10 mouse cellular contexts compared by ENCODE assay signal in the genomic region with DNA sequence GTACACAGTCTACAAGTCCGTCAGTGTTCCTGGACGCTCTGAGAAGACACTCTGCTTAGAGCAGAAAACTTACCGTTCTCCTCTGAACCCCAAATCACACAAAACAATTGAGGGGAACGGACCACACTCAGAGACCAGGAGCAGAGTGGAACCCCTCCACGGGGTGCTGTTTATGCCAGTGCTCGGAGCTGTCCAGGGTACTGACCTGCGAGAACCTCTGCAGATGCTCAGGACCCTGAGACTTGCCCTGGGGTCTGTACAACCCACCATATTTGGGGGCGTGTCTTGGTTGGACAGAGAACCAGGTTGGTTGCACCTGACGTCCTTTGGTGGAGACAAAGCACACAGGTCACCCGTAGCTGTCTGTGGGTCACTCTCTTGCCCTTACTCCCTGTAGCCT.
DNase-seq lines count a peak whose midpoint lies in the region; ATAC-seq and TF ChIP-seq lines count a peak whose summit lies in the region.
"Had no signal": no experiment of that assay in that cellular context is flagged by ENCODE, and none has a peak within 500 bp of the region (broad histone marks: within the 10 kb centered on the region; RNA-seq: fewer than 3 reads in every experiment).

No protein-coding gene starts in this region.

- no peak overlapping the region for H3K27ac ChIP-seq in intestine, embryonic 14.5 days (ENCODE audit: low read depth)
- no peak overlapping the region for H3K27ac ChIP-seq in intestine, embryonic 16.5 days (ENCODE audit: low read length)
- H3K27ac ChIP-seq in MEL (ENCODE audit: control insufficient read depth, low read depth, low read length): no peak overlapping the region
- H3K27ac ChIP-seq in midbrain, embryonic 14.5 days (replicated peaks; ENCODE audit: low read depth, low read length): peak overlapping the region; percentile 46; the same call in 1 of the 2 replicates
- H3K27ac ChIP-seq in left cerebral cortex, adult 2 months: no peak overlapping the region
- H3K27ac ChIP-seq: heart, adult 2 months; macrophage had no signal

- H3K4me3 ChIP-seq in intestine, embryonic 14.5 days (ENCODE audit: low read depth, low read length): no peak overlapping the region
- H3K4me3 ChIP-seq in intestine, embryonic 16.5 days (ENCODE audit: low read length): no peak overlapping the region
- H3K4me3 ChIP-seq in MEL (ENCODE audit: control insufficient read depth in 1 of 2, insufficient read depth in 1 of 2, low read depth in 2 of 2, low read length in 2 of 2): no peak overlapping the region
- no peak overlapping the region for H3K4me3 ChIP-seq in midbrain, embryonic 14.5 days (replicated peaks; ENCODE audit: low read depth, low read length)
- H3K4me3 ChIP-seq in left cerebral cortex, adult 2 months: no peak overlapping the region
- H3K4me3 ChIP-seq: heart, adult 2 months had no signal

- no peaks in the 10 kb centered on the region for H3K27me3 ChIP-seq in intestine, embryonic 14.5 days (replicated peaks; ENCODE audit: control insufficient read depth, insufficient read depth, low read length)
- no peaks in the 10 kb centered on the region for H3K27me3 ChIP-seq in intestine, embryonic 16.5 days (replicated peaks; ENCODE audit: control insufficient read depth, insufficient read depth, low read length)
- H3K27me3 ChIP-seq in MEL (ENCODE audit: control insufficient read depth in 1 of 2, insufficient read depth in 2 of 2, low read length in 2 of 2): no peaks in the 10 kb centered on the region
- no peaks in the 10 kb centered on the region for H3K27me3 ChIP-seq in midbrain, embryonic 14.5 days (ENCODE audit: control insufficient read depth, insufficient read depth, low read length)

- TF ChIP-seq EP300 in MEL (IDR thresholded peaks at IDR 0.05; ENCODE audit: low read depth in 1 of 2, low read length in 2 of 2): no peak

- TF ChIP-seq CTCF in MEL (IDR thresholded peaks at IDR 0.05 in 2 of 3, conservative IDR thresholded peaks at IDR 0.05 in 1 of 3; ENCODE audit: control insufficient read depth in 1 of 3, insufficient read depth in 1 of 3, low read depth in 2 of 3, low read length in 3 of 3, poor library complexity in 1 of 3, severe bottlenecking in 1 of 3): no peak
- TF ChIP-seq CTCF in left cerebral cortex, adult 2 months (IDR thresholded peaks at IDR 0.05): no peak

- TF ChIP-seq RAD21 in MEL (IDR thresholded peaks at IDR 0.05; ENCODE audit: low read depth, low read length): no peak

- H3K36me3 ChIP-seq in intestine, embryonic 14.5 days (ENCODE audit: control insufficient read depth, insufficient read depth, low read length): no peaks in the 10 kb centered on the region
- H3K36me3 ChIP-seq in intestine, embryonic 16.5 days (ENCODE audit: control insufficient read depth, insufficient read depth, low read length): no peaks in the 10 kb centered on the region
- no peaks in the 10 kb centered on the region for H3K36me3 ChIP-seq in MEL (ENCODE audit: control insufficient read depth in 1 of 2, insufficient read depth in 2 of 2, low read length in 2 of 2)
- no peaks in the 10 kb centered on the region for H3K36me3 ChIP-seq in midbrain, embryonic 14.5 days (ENCODE audit: control insufficient read depth, insufficient read depth, low read length)

- 43% methylated on average over 10 of the region's 10 CpGs for WGBS in intestine, embryonic 14.5 days
- WGBS in intestine, embryonic 16.5 days: 37% methylated on average over 10 of the region's 10 CpGs
- WGBS in midbrain, embryonic 14.5 days: 53% methylated on average over 10 of the region's 10 CpGs

- H3K4me2 ChIP-seq in intestine, embryonic 14.5 days (ENCODE audit: low read length): no peak overlapping the region
- no peak overlapping the region for H3K4me2 ChIP-seq in intestine, embryonic 16.5 days (ENCODE audit: low read depth, low read length)
- no peak overlapping the region for H3K4me2 ChIP-seq in midbrain, embryonic 14.5 days (ENCODE audit: low read length)

- intact Hi-C loops in left cerebral cortex, adult 2 months (cut with DNase I): no loop called here

- H3K9ac ChIP-seq in intestine, embryonic 14.5 days (ENCODE audit: low read length): no peak overlapping the region
- no peak overlapping the region for H3K9ac ChIP-seq in intestine, embryonic 16.5 days (ENCODE audit: low read depth, low read length)
- no peak overlapping the region for H3K9ac ChIP-seq in MEL (ENCODE audit: control insufficient read depth, low read depth, low read length, poor library complexity, severe bottlenecking)
- no peak overlapping the region for H3K9ac ChIP-seq in midbrain, embryonic 14.5 days (replicated peaks; ENCODE audit: low read length)

- DNase-seq in intestine, embryonic 14.5 days (ENCODE audit: low spot score): peak; percentile 84
- DNase-seq in MEL (ENCODE audit: low read depth, low spot score): peak; percentile 70
- DNase-seq in embryo, embryonic 9.5 days (ENCODE audit: extremely low spot score): peak; percentile 42
- no peak for DNase-seq in midbrain, embryonic 14.5 days
- DNase-seq in left cerebral cortex, adult 2 months (ENCODE audit: extremely low spot score in 1 of 2, low spot score in 2 of 2): no peak
- no peak for DNase-seq in right cerebral cortex, postnatal 36 days (ENCODE audit: low spot score in 2 of 2)
- no peak for DNase-seq in gastrocnemius, adult 8-10 months (ENCODE audit: low spot score in 2 of 2)
- DNase-seq: heart, adult 2 months had no signal

- TF ChIP-seq POLR2A in MEL (IDR thresholded peaks at IDR 0.05; ENCODE audit: control insufficient read depth in 1 of 2, insufficient read depth in 1 of 2, low read depth in 1 of 2, low read length in 2 of 2, poor library complexity in 1 of 2): no peak

- H3K9me3 ChIP-seq in intestine, embryonic 14.5 days (ENCODE audit: control insufficient read depth, low read length): no peaks in the 10 kb centered on the region
- no peaks in the 10 kb centered on the region for H3K9me3 ChIP-seq in intestine, embryonic 16.5 days (ENCODE audit: control insufficient read depth, low read length)
- H3K9me3 ChIP-seq in MEL (replicated peaks; ENCODE audit: insufficient read depth, low read length): no peaks in the 10 kb centered on the region
- H3K9me3 ChIP-seq in midbrain, embryonic 14.5 days (ENCODE audit: control insufficient read depth, low read length): no peaks in the 10 kb centered on the region

- H3K4me1 ChIP-seq in intestine, embryonic 14.5 days (replicated peaks; ENCODE audit: control insufficient read depth, insufficient read depth, low read length): no peaks in the 10 kb centered on the region
- H3K4me1 ChIP-seq in intestine, embryonic 16.5 days (ENCODE audit: control insufficient read depth, insufficient read depth, low read length): no peaks in the 10 kb centered on the region
- H3K4me1 ChIP-seq in MEL (ENCODE audit: control insufficient read depth in 1 of 2, insufficient read depth in 2 of 2, low read length in 2 of 2): no peaks in the 10 kb centered on the region
- 0 out of 2 replicates have a peak, but pooled peaks cover 5% of the 10 kb centered on the region for H3K4me1 ChIP-seq in midbrain, embryonic 14.5 days (ENCODE audit: control insufficient read depth, insufficient read depth, low read length)

- no peak for ATAC-seq in intestine, embryonic 14.5 days (replicated peaks; ENCODE audit: low FRiP score, low TSS enrichment, low read depth)
- no peak for ATAC-seq in intestine, embryonic 16.5 days
- no peak for ATAC-seq in midbrain, embryonic 14.5 days (ENCODE audit: low FRiP score, low TSS enrichment)

- no peaks in the 10 kb centered on the region for H3K79me2 ChIP-seq in MEL (ENCODE audit: control insufficient read depth, insufficient read depth, low read length, poor library complexity)

TF ChIP-seq in MEL, 35 proteins besides CTCF, POLR2A, EP300 and RAD21:
- TF ChIP-seq USF1 (IDR thresholded peaks at IDR 0.05; ENCODE audit: low read depth, low read length) (no peak), SIN3A (IDR thresholded peaks at IDR 0.05; ENCODE audit: low read length) (peak; percentile 72; the same call in 1 of the 2 replicates)
TF ChIP-seq in MEL: peak in this region for 1.

Comparison
In these comparisons a context has a peak if more than half of its experiments do, and no peak if none do; other contexts are left out.
1. DNase-seq: peak in intestine, embryonic 14.5 days (single experiment), MEL (single experiment) and embryo, embryonic 9.5 days (single experiment); none in midbrain, embryonic 14.5 days (single experiment), left cerebral cortex, adult 2 months (0 of 2), right cerebral cortex, postnatal 36 days (0 of 2) and gastrocnemius, adult 8-10 months (0 of 2).